Mouse (Mus musculus): ENCODE measurements around the gene Cox7a1.

GRCm38 (mm10) chr7:30205383-30205782, 21.4 kb downstream of the Cox7a1 start:
- TF ChIP-seq POLR2A (IDR thresholded peaks at IDR 0.05; ENCODE audit: control insufficient read depth, low read depth, low read length) (no peak), CTCF (IDR thresholded peaks at IDR 0.05; ENCODE audit: control insufficient read depth, insufficient read depth, insufficient replicate concordance, low read depth, low read length) (peak; percentile 24; the same call in 1 of the 2 replicates)

Measured in testis, adult 2 months (tissue).